Mouse (Mus musculus) yolk sac, embryonic 10.5 days (tissue): ENCODE data around the gene Hoga1.
A peak's percentile ranks its signal among the peaks of the same experiment; 100 is the strongest.

Experiments
- DNase-seq: peaks from one replicate; pipeline ENCODE4 v3.0.0-alpha.2; 2017; ENCODE audit warnings: low spot score

The Hoga1 gene

GRCm38 (mm10) chr19:42045269-42046102, at the start of gene Hoga1:
TSS of gene Hoga1 (plus strand) at chr19:42045610.
- peak; percentile 91 for DNase-seq

- no peak for DNase-seq
Measured at GRCm38 (mm10) chr19:41997090-41997489, 48.3 kb upstream of the Hoga1 start.

GRCm38 (mm10) chr19:41998770-41999548, 46.5 kb upstream of the Hoga1 start:
- no peak for DNase-seq

GRCm38 (mm10) chr19:41999688-42000283, 45.6 kb upstream of the Hoga1 start:
- no peak for DNase-seq

GRCm38 (mm10) chr19:42000446-42000958, 44.9 kb upstream of the Hoga1 start:
- DNase-seq = no peak

- DNase-seq = no peak
Measured at GRCm38 (mm10) chr19:42001253-42001980, 44.0 kb upstream of the Hoga1 start.

GRCm38 (mm10) chr19:42004258-42004657, 41.2 kb upstream of the Hoga1 start:
- no peak for DNase-seq

- DNase-seq = no peak
Measured at GRCm38 (mm10) chr19:42005616-42006015, 39.8 kb upstream of the Hoga1 start.

- no peak for DNase-seq
Measured at GRCm38 (mm10) chr19:42006568-42006967, 38.8 kb upstream of the Hoga1 start.

GRCm38 (mm10) chr19:42008586-42008985, 36.8 kb upstream of the Hoga1 start:
- no peak for DNase-seq

- DNase-seq = no peak
Measured at GRCm38 (mm10) chr19:42009067-42009466, 36.3 kb upstream of the Hoga1 start.

- DNase-seq = no peak
Measured at GRCm38 (mm10) chr19:42010436-42010835, 35.0 kb upstream of the Hoga1 start.

GRCm38 (mm10) chr19:42011123-42011522, 34.3 kb upstream of the Hoga1 start:
- DNase-seq = no peak

GRCm38 (mm10) chr19:42014231-42014825, 31.1 kb upstream of the Hoga1 start:
- no peak for DNase-seq

- DNase-seq = no peak
Measured at GRCm38 (mm10) chr19:42015001-42015400, 30.4 kb upstream of the Hoga1 start.

GRCm38 (mm10) chr19:42016251-42016650, 29.2 kb upstream of the Hoga1 start:
- DNase-seq = no peak

GRCm38 (mm10) chr19:42016840-42017239, 28.6 kb upstream of the Hoga1 start:
- DNase-seq = no peak

- DNase-seq = no peak
Measured at GRCm38 (mm10) chr19:42017399-42018247, 27.8 kb upstream of the Hoga1 start.

- no peak for DNase-seq
Measured at GRCm38 (mm10) chr19:42019011-42019522, 26.3 kb upstream of the Hoga1 start.
